Mouse (Mus musculus) CD8-positive naive resting alpha-beta T cell, adult 2 months (primary cell): ENCODE data around the gene Hip1r.

ENCODE experiments used
- DNase-seq, 2 experiments: peaks; one replicate each; pipeline ENCODE4 v3.0.0; 2022; ENCODE audit warnings: low read depth in 2 of 2, low spot score in 2 of 2

The Hip1r gene

GRCm38 (mm10) chr5:124015727-124016126 lies 42.3 kb downstream of the Hip1r start:
- peak in 1 of 2 experiments; percentile 24 for DNase-seq

GRCm38 (mm10) chr5:124016291-124016821 lies 42.9 kb downstream of the Hip1r start:
- DNase-seq, result peak in 1 of 2 experiments; percentile 31

GRCm38 (mm10) chr5:124017941-124018340 lies 44.5 kb downstream of the Hip1r start:
- DNase-seq, result no peak

GRCm38 (mm10) chr5:124018651-124019050 lies 45.2 kb downstream of the Hip1r start:
- peak in 1 of 2 experiments; percentile 43 for DNase-seq

- DNase-seq, result peak in 1 of 2 experiments; percentile 59
Measured at GRCm38 (mm10) chr5:124019348-124020216, 46.2 kb downstream of the Hip1r start.

GRCm38 (mm10) chr5:124021148-124021547 lies 47.7 kb downstream of the Hip1r start:
- DNase-seq, result no peak

GRCm38 (mm10) chr5:124021701-124022100 lies 48.3 kb downstream of the Hip1r start:
- DNase-seq, result peak in 1 of 2 experiments; percentile 35

GRCm38 (mm10) chr5:124022365-124022764 lies 48.9 kb downstream of the Hip1r start:
- no peak for DNase-seq

- peak in 1 of 2 experiments; percentile 13 for DNase-seq
Measured at GRCm38 (mm10) chr5:124024677-124025076, 51.2 kb downstream of the Hip1r start.

GRCm38 (mm10) chr5:124025146-124025545 lies 51.7 kb downstream of the Hip1r start:
- DNase-seq, result peak in 1 of 2 experiments; percentile 15

- DNase-seq, result peak; percentile 27 to 34
Measured at GRCm38 (mm10) chr5:124025587-124026441, 52.4 kb downstream of the Hip1r start.

- DNase-seq, result peak in 1 of 2 experiments; percentile 26
Measured at GRCm38 (mm10) chr5:124026568-124026967, 53.1 kb downstream of the Hip1r start.

GRCm38 (mm10) chr5:124027702-124028470 lies 54.5 kb downstream of the Hip1r start:
- peak; percentile 19 to 46 for DNase-seq

GRCm38 (mm10) chr5:124028680-124029079 lies 55.3 kb downstream of the Hip1r start:
- peak; percentile 51 to 59 for DNase-seq

- DNase-seq, result peak; percentile 61
Measured at GRCm38 (mm10) chr5:124029220-124030035, 56.0 kb downstream of the Hip1r start.

- peak; percentile 30 to 35 for DNase-seq
Measured at GRCm38 (mm10) chr5:124030386-124031067, 57.1 kb downstream of the Hip1r start.

GRCm38 (mm10) chr5:124031068-124031955 lies 57.9 kb downstream of the Hip1r start:
- no peak for DNase-seq

GRCm38 (mm10) chr5:124032001-124032508 lies 58.6 kb downstream of the Hip1r start, which contains the start of gene Vps37b:
Gene Vps37b (minus strand): TSS chr5:124032270.
- DNase-seq, result peak; percentile 95
